Mouse (Mus musculus): ENCODE measurements around the gene Suds3. TPM values are rescaled to one million over a fixed set of nuclear protein-coding genes. Genes with fewer than 3 reads are reported as not detected.

Suds3 gene
- polyA plus RNA-seq, 1 experiment from 2014 or later: 58.2 TPM

GRCm38 (mm10) chr5:117111064-117111773 is 4.7 kb downstream of the Suds3 start:
- H3K36me3 ChIP-seq (ENCODE audit: control insufficient read depth, insufficient read depth): peaks cover 45% of the 10 kb centered on the region
- H3K9me3 ChIP-seq (replicated peaks; ENCODE audit: control insufficient read depth, low read length): no peaks in the 10 kb centered on the region
- no peaks in the 10 kb centered on the region for H3K27me3 ChIP-seq (ENCODE audit: control insufficient read depth, insufficient read depth, low read length)
- H3K4me3 ChIP-seq (ENCODE audit: low read length): no peak overlapping the region
- no peak for ATAC-seq (replicated peaks; ENCODE audit: extremely low read depth, insufficient read depth, low FRiP score)
- no peak overlapping the region for H3K27ac ChIP-seq (ENCODE audit: low read length)
- WGBS: 86% methylated on average over 16 of the region's 16 CpGs
- H3K9ac ChIP-seq (ENCODE audit: low read length): no peak overlapping the region
- no peak overlapping the region for H3K4me2 ChIP-seq (ENCODE audit: low read depth, low read length)
- H3K4me1 ChIP-seq (ENCODE audit: control insufficient read depth, insufficient read depth, low read length): peaks cover 6% of the 10 kb centered on the region

- Histone ChIP-seq H3K9me3 (replicated peaks; ENCODE audit: control insufficient read depth, low read length) (no peaks in the 10 kb centered on the region), H3K4me1 (ENCODE audit: control insufficient read depth, insufficient read depth, low read length) (peaks cover 5% of the 10 kb centered on the region), H3K27ac (ENCODE audit: low read length) (no peak overlapping the region), H3K4me3 (ENCODE audit: low read length) (no peak overlapping the region), H3K4me2 (ENCODE audit: low read depth, low read length) (no peak overlapping the region), H3K27me3 (ENCODE audit: control insufficient read depth, insufficient read depth, low read length) (no peaks in the 10 kb centered on the region), H3K36me3 (ENCODE audit: control insufficient read depth, insufficient read depth) (peaks cover 56% of the 10 kb centered on the region), H3K9ac (ENCODE audit: low read length) (no peak overlapping the region)
- WGBS: 85% methylated on average over 8 of the region's 8 CpGs
- ATAC-seq (replicated peaks; ENCODE audit: extremely low read depth, insufficient read depth, low FRiP score): no peak
Measured at GRCm38 (mm10) chr5:117109522-117109921, 6.4 kb downstream of the Suds3 start.

- Histone ChIP-seq H3K9me3 (replicated peaks; ENCODE audit: control insufficient read depth, low read length) (no peaks in the 10 kb centered on the region), H3K4me2 (ENCODE audit: low read depth, low read length) (no peak overlapping the region), H3K36me3 (ENCODE audit: control insufficient read depth, insufficient read depth) (peaks cover 63% of the 10 kb centered on the region), H3K27me3 (ENCODE audit: control insufficient read depth, insufficient read depth, low read length) (no peaks in the 10 kb centered on the region), H3K9ac (ENCODE audit: low read length) (no peak overlapping the region), H3K4me1 (ENCODE audit: control insufficient read depth, insufficient read depth, low read length) (no peaks in the 10 kb centered on the region), H3K27ac (ENCODE audit: low read length) (no peak overlapping the region), H3K4me3 (ENCODE audit: low read length) (no peak overlapping the region)
- no peak for ATAC-seq (replicated peaks; ENCODE audit: extremely low read depth, insufficient read depth, low FRiP score)
- 94% methylated on average over 13 of the region's 13 CpGs for WGBS
Measured at GRCm38 (mm10) chr5:117108731-117109130, 7.2 kb downstream of the Suds3 start.

DNA sequence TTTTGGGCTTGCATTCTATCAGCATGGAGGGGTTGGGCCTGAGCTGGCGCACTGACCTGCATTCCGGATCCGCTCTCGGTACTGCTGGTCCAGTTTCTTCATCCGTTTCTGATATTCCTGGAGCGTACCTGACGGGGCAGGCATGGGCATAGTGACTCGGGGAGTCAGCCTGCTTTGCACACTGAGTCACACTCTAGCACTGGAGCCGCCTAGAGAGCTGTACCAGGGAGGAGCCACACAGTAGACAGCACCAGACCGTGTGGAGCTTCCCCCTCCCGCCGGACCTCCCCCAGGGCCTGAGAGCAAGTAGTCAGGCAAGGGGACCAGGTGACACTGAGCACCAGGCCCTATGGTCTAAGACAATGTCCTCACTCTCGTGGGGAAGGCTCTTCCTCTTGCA is 7.6 kb downstream of the Suds3 start:
- 90% methylated on average over 13 of the region's 13 CpGs for WGBS

DNA sequence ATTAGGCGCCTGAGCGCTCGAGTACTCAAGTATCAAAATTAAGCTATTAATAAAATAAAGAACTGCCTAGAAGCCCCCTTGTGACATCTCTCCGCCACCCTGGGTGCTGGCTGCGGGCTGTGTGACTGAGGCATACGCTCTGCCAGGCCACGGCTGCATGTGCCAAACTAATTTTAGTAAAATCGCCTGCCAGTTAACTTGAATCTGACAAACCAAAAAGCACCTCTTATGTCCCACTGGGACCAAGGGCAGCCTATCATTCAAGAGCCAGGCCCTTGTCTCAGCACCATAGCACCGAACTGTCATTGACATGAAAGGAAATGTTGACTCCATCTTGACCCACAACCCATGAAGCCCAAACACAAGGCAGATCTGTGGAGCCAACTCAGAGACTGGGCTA is 10.2 kb downstream of the Suds3 start:
- H3K4me1 ChIP-seq (ENCODE audit: control insufficient read depth, insufficient read depth, low read length): no peaks in the 10 kb centered on the region
- H3K9me3 ChIP-seq (replicated peaks; ENCODE audit: control insufficient read depth, low read length): no peaks in the 10 kb centered on the region
- H3K4me2 ChIP-seq (ENCODE audit: low read depth, low read length): no peak overlapping the region
- no peak overlapping the region for H3K27ac ChIP-seq (ENCODE audit: low read length)
- H3K4me3 ChIP-seq (ENCODE audit: low read length): no peak overlapping the region
- H3K36me3 ChIP-seq (ENCODE audit: control insufficient read depth, insufficient read depth): peaks cover 64% of the 10 kb centered on the region
- ATAC-seq (replicated peaks; ENCODE audit: extremely low read depth, insufficient read depth, low FRiP score): no peak
- H3K9ac ChIP-seq (ENCODE audit: low read length): no peak overlapping the region
- WGBS: 73% methylated on average over 9 of the region's 9 CpGs
- no peaks in the 10 kb centered on the region for H3K27me3 ChIP-seq (ENCODE audit: control insufficient read depth, insufficient read depth, low read length)

More for the DNA sequence above, 7.6 kb downstream of the Suds3 start:
- Histone ChIP-seq H3K4me3 (ENCODE audit: low read length) (no peak overlapping the region), H3K9me3 (replicated peaks; ENCODE audit: control insufficient read depth, low read length) (no peaks in the 10 kb centered on the region), H3K36me3 (ENCODE audit: control insufficient read depth, insufficient read depth) (peaks cover 65% of the 10 kb centered on the region), H3K4me1 (ENCODE audit: control insufficient read depth, insufficient read depth, low read length) (no peaks in the 10 kb centered on the region), H3K9ac (ENCODE audit: low read length) (no peak overlapping the region), H3K27me3 (ENCODE audit: control insufficient read depth, insufficient read depth, low read length) (no peaks in the 10 kb centered on the region), H3K27ac (ENCODE audit: low read length) (no peak overlapping the region), H3K4me2 (ENCODE audit: low read depth, low read length) (no peak overlapping the region)
- no peak for ATAC-seq (replicated peaks; ENCODE audit: extremely low read depth, insufficient read depth, low FRiP score)

GRCm38 (mm10) chr5:117104329-117104728 is 11.6 kb downstream of the Suds3 start:
- H3K9me3 ChIP-seq (replicated peaks; ENCODE audit: control insufficient read depth, low read length): no peaks in the 10 kb centered on the region
- WGBS: 92% methylated on average over 12 of the region's 12 CpGs
- no peak for ATAC-seq (replicated peaks; ENCODE audit: extremely low read depth, insufficient read depth, low FRiP score)
- H3K27me3 ChIP-seq (ENCODE audit: control insufficient read depth, insufficient read depth, low read length): no peaks in the 10 kb centered on the region
- no peaks in the 10 kb centered on the region for H3K4me1 ChIP-seq (ENCODE audit: control insufficient read depth, insufficient read depth, low read length)
- H3K36me3 ChIP-seq (ENCODE audit: control insufficient read depth, insufficient read depth): peaks cover 76% of the 10 kb centered on the region
- H3K4me3 ChIP-seq (ENCODE audit: low read length): no peak overlapping the region
- H3K4me2 ChIP-seq (ENCODE audit: low read depth, low read length): no peak overlapping the region
- no peak overlapping the region for H3K9ac ChIP-seq (ENCODE audit: low read length)
- no peak overlapping the region for H3K27ac ChIP-seq (ENCODE audit: low read length)

GRCm38 (mm10) chr5:117103194-117103929 is 12.6 kb downstream of the Suds3 start:
- no peaks in the 10 kb centered on the region for H3K27me3 ChIP-seq (ENCODE audit: control insufficient read depth, insufficient read depth, low read length)
- whole genome bisulfite sequencing: 93% methylated on average over 20 of the region's 20 CpGs
- no peaks in the 10 kb centered on the region for H3K4me1 ChIP-seq (ENCODE audit: control insufficient read depth, insufficient read depth, low read length)
- H3K36me3 ChIP-seq (ENCODE audit: control insufficient read depth, insufficient read depth): peaks cover 67% of the 10 kb centered on the region
- no peak for ATAC-seq (replicated peaks; ENCODE audit: extremely low read depth, insufficient read depth, low FRiP score)
- no peak overlapping the region for H3K4me2 ChIP-seq (ENCODE audit: low read depth, low read length)
- no peak overlapping the region for H3K9ac ChIP-seq (ENCODE audit: low read length)
- no peak overlapping the region for H3K27ac ChIP-seq (ENCODE audit: low read length)
- H3K9me3 ChIP-seq (replicated peaks; ENCODE audit: control insufficient read depth, low read length): no peaks in the 10 kb centered on the region
- H3K4me3 ChIP-seq (ENCODE audit: low read length): no peak overlapping the region

DNA sequence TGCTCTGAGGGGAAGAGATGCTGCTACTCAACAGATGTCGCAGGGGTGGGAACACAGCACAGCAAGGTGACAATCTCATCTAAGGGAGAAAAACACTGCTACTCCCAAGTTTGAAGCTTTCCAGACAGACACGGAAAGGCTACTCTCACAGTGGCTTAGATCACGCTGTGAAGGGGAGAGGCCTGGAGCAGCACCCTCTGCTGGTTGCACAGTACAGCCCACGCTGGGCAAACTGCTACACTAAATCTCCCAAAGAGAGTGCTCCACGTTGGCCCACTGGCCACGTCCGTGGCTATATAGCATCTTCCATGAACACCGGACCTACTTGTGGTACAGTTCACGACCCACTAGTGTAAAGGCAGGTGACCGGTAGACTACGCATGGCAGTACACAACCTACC is 16.2 kb downstream of the Suds3 start:
- H3K27me3 ChIP-seq (ENCODE audit: control insufficient read depth, insufficient read depth, low read length): no peaks in the 10 kb centered on the region
- H3K4me2 ChIP-seq (ENCODE audit: low read depth, low read length): no peak overlapping the region
- no peak overlapping the region for H3K4me3 ChIP-seq (ENCODE audit: low read length)

DNA sequence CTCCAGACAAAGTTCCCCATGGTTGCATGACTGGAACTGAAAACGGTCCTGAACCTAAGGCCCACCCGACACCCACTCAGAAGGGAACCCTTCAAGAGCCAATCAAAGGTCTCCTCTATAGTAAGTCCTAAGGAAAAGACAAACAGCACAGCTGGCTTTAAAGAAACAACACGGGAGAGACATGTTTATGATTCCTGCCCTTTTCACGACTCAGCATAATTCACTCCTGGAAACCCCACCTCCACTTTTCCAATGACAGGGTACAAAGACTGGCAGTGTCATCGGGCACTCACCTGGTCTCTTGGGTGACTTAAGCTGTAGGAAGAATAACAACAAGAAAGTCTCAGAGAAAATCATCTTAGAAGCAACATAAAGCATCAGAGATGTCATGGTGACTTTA is 16.9 kb downstream of the Suds3 start:
- 88% methylated on average over 5 of the region's 5 CpGs for WGBS
- H3K4me2 ChIP-seq (ENCODE audit: low read depth, low read length): no peak overlapping the region
- H3K9me3 ChIP-seq (replicated peaks; ENCODE audit: control insufficient read depth, low read length): no peaks in the 10 kb centered on the region
- peaks cover 40% of the 10 kb centered on the region for H3K36me3 ChIP-seq (ENCODE audit: control insufficient read depth, insufficient read depth)
- H3K4me3 ChIP-seq (ENCODE audit: low read length): no peak overlapping the region
- no peak overlapping the region for H3K9ac ChIP-seq (ENCODE audit: low read length)
- H3K27me3 ChIP-seq (ENCODE audit: control insufficient read depth, insufficient read depth, low read length): no peaks in the 10 kb centered on the region
- no peak for ATAC-seq (replicated peaks; ENCODE audit: extremely low read depth, insufficient read depth, low FRiP score)
- no peaks in the 10 kb centered on the region for H3K4me1 ChIP-seq (ENCODE audit: control insufficient read depth, insufficient read depth, low read length)
- no peak overlapping the region for H3K27ac ChIP-seq (ENCODE audit: low read length)

More for the DNA sequence above, 16.2 kb downstream of the Suds3 start:
- peaks cover 47% of the 10 kb centered on the region for H3K36me3 ChIP-seq (ENCODE audit: control insufficient read depth, insufficient read depth)
- no peak for ATAC-seq (replicated peaks; ENCODE audit: extremely low read depth, insufficient read depth, low FRiP score)
- H3K9me3 ChIP-seq (replicated peaks; ENCODE audit: control insufficient read depth, low read length): no peaks in the 10 kb centered on the region
- WGBS: 82% methylated on average over 11 of the region's 11 CpGs
- no peak overlapping the region for H3K27ac ChIP-seq (ENCODE audit: low read length)
- H3K9ac ChIP-seq (ENCODE audit: low read length): no peak overlapping the region
- no peaks in the 10 kb centered on the region for H3K4me1 ChIP-seq (ENCODE audit: control insufficient read depth, insufficient read depth, low read length)
